Mouse (Mus musculus): ENCODE results near the gene Nmnat1.
A peak's percentile ranks its signal among the peaks of the same experiment; 100 is the strongest.
"Not testable (repeated sequence)": the region's sequence is repeated elsewhere in the genome, so short reads cannot be mapped to it uniquely, and the experiment has no call there.

Gene Nmnat1

DNA sequence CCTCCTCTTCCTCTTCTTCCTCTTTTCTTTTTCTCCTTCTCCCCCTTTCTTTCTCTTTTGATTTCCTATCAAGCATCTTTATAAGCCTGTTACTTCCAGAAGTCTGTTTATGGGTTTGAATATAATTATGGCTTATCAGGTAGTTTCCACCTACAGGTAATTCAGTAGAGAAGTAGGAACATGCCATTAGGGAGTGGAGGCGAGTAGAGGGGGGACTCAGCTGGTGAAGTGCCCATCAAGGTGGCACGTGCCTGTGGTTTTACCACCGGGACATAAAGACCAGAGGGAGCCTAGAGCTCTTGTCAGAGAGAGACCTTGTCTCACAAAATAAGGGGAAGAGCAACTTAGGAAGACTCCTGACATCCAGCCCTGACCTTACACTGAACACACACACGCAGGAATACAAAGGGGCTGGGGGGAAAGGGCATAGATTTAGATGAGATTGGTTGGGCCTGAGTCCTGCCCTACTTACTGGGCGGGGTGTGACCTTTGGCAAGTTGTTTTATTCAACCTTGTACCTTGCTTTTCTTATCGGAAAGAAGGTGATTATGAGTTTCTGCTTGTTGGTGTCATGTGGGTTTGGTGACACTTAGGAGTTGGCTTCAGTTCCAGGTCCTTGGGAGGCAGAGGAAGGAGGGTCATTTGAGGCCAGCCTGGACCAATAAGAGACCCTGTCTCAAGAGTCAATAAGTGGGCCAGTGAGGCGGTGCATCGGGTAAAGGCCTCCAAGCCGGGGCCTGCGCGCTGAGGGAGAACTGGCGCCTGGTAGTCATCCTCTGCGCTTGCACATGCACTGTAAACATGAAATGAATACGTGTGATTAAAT lies 4.6 kb upstream of the Nmnat1 start:
- DNase-seq (ENCODE audit: low read depth, low spot score) = no peak

DNA sequence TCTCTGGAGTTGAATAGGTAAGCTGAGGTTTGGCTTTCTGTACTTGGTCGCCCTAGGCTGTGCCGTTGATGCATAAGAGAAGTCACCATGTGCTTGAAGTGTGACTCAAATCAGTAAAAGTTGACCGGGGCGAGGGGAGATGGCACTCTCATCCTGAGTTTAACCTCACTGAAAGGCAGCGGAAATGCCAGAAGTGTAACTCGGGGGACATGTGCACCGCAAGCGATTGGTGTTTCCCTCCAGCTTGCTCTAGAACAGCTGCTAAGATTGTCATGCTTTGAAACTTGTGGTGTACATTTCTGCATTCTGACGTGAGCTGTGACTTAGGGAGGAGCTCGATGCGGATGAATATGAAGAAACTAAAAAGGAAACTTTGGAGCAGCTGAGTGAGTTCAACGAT lies 2.7 kb upstream of the Nmnat1 start:
- DNase-seq (ENCODE audit: low read depth, low spot score) = no peak

GRCm38 (mm10) chr4:149485825-149486206 lies 814 bp upstream of the Nmnat1 start:
- no peak for DNase-seq (ENCODE audit: low read depth, low spot score)

DNA sequence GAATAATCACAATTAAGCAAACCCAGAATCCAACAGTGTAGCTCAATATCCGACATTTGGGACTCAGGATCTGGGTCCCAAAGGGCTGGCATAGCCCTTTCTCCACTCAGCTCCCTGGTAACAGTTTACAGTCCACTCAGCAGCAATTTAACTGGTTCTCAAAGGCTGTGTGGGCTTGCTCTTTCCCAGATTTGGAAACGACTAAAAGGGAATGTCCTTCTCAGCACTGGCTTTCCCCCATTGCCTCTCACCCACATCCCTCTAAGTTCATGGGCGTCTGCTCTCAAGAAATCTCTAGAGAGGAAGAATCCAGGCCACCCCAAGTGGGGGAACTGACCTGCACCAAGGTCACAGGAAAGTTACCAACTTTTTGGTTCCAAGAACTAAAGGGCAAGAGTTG lies 436 bp downstream of the Nmnat1 start:
- peak; percentile 27 for DNase-seq (ENCODE audit: low read depth, low spot score)

GRCm38 (mm10) chr4:149477078-149477477 lies 7.9 kb downstream of the Nmnat1 start, which contains the start of gene Tmem274:
Gene Tmem274 (plus strand): TSS chr4:149477378.
- no peak for DNase-seq (ENCODE audit: low read depth, low spot score)

- DNase-seq (ENCODE audit: low read depth, low spot score) = no peak
Observed at GRCm38 (mm10) chr4:149475096-149475495, 9.9 kb downstream of the Nmnat1 start.

- DNase-seq (ENCODE audit: low read depth, low spot score) = no peak
Observed at GRCm38 (mm10) chr4:149469557-149469956, 15.4 kb downstream of the Nmnat1 start.

GRCm38 (mm10) chr4:149463435-149463950 lies 21.5 kb downstream of the Nmnat1 start:
- no peak for DNase-seq (ENCODE audit: low read depth, low spot score)

DNA sequence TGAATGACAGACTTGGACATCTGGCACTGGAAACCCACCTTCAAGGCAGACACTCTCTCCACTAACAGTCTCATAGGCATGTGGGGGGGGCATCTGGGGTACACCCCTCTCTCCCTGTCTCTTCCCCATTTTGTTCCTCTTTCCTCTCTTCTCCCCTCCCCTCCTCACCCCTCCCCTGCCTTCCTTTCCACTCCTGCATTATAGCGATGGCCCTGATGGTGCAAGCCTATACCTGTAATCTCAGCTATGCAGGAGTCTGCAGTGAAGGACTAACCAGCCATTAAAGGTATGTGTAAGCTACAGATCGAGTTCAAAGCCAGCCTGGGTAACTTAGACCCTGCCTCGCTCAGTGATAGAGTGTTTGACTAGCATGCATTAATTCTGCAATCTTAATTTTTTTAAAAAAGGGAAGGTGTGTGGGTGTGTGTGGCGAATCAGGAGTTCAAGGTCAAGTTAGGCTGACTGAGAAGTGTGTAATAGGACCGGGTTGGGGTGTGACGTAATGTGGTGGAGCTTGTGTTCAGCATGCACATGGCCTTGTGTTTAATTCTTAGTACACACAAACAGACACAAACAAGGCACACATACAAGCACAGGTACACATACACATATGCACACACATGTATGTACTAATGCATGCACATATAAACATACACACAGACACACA lies 22.6 kb downstream of the Nmnat1 start:
- no peak for DNase-seq (ENCODE audit: low read depth, low spot score)

GRCm38 (mm10) chr4:149461579-149462304 lies 23.3 kb downstream of the Nmnat1 start:
- DNase-seq (ENCODE audit: low read depth, low spot score) = no peak

- not testable (repeated sequence) for DNase-seq (ENCODE audit: low read depth, low spot score)
Observed at GRCm38 (mm10) chr4:149460475-149460874, 24.5 kb downstream of the Nmnat1 start.

DNA sequence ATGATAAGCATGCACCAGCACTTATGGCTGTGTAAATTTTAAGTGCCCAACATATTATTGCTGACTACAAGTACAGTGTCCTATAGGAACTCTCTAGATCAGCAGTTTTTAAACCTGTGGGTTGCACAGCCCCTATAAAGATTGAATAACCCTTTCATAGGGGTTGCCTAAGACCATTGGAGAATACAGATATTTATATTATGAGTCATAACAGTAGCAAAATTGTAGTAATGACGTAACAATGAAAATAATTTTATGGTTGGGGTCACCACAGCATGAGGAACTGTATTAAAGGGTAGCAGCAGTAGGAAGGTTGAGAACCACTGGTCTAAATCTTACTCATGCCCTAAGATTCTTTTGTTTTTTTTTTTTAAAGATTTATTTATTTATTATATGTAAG lies 25.6 kb downstream of the Nmnat1 start:
- no peak for DNase-seq (ENCODE audit: low read depth, low spot score)

GRCm38 (mm10) chr4:149458526-149458925 lies 26.5 kb downstream of the Nmnat1 start:
- DNase-seq (ENCODE audit: low read depth, low spot score) = no peak

DNA sequence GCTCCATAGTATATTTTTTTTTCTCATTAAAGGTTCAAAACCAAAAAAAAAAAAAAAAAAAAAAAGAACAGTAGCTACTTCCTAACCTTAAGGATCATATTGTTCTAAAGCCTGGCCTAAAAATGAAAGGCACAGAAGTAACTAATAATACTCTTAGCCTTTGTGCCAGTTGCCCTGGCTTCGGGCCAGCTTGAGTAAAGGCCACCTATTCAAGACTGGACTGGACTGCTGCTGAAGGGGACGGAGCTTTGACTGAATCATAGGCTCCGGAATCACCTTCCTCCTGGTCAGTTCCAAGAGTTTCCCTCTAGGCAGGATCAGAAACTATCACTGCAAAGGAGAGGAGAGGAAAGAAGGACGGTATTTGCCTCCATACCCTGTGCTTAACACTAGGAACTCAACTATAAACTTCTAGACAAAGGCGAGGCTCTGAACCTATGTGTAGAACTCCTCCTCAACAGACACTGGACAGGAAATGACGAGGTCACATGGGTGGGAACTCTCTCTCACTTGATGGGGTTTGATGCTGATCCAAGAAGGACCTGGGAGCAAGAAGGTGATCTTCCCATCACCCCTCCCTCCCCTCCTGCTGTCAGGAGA lies 27.1 kb downstream of the Nmnat1 start:
- DNase-seq (ENCODE audit: low read depth, low spot score) = peak; percentile 46

DNA sequence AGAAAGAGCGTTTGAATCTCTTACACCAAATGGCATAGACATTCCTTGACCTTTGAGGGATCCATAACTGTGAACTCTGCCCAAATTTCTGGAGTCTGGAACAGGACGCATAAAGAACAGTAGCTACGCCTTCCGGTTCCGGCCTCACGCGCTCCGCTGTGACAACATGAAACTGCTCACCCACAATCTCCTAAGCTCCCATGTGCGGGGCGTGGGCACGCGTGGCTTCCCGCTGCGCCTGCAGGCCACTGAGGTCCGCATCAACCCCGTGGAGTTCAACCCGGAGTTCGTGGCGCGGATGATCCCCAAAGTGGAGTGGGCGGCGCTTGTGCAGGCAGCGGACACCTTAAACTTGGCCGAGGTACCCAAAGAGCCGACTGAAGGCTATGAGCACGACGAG lies 27.8 kb downstream of the Nmnat1 start:
- not testable (repeated sequence) for DNase-seq (ENCODE audit: low read depth, low spot score)

DNA sequence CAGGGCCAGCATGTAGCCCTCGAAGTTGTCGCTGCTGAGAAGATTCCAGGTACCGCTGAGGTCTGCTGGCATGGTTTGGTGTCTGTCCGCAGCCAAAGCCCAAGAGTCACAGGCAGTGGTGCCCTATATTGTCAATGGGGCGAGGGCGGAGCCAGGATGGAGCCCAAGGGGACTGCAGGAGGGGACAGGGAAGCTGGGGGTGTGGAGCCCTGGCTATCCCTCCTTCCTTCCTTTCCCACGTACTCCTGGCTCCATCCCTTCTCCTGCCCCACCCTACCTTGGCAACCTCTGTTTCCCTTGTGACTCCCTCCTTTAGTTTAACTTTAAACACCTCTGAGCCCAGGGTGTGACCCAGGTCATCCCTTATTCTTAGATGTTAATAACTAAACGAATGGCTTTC lies 30.1 kb downstream of the Nmnat1 start, which contains the start of gene Rbp7:
Gene Rbp7 (minus strand): TSS at position 100 of the 400 bp plus-strand sequence.
- DNase-seq (ENCODE audit: low read depth, low spot score) = no peak

- DNase-seq (ENCODE audit: low read depth, low spot score) = no peak
Observed at GRCm38 (mm10) chr4:149454263-149454662, 30.7 kb downstream of the Nmnat1 start.

DNA sequence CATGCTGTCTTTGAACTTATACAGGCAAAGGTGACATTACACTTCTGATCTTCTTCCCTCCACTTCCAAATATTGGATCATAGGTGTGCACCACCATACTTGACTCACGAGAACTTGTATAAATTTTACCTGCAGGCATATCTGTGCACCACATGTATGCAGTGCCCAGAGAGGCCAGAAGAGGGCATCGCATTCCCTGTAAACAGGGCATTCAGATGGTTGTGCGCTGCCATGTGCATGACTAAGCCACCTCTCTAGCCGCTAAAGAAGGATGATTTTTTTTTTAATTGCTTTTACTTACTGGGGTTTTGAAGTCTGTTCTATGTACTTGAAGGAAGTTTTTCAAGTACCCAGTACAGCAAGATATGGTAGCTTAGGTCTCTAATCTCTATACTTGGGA lies 31.3 kb downstream of the Nmnat1 start:
- DNase-seq (ENCODE audit: low read depth, low spot score) = no peak

DNA sequence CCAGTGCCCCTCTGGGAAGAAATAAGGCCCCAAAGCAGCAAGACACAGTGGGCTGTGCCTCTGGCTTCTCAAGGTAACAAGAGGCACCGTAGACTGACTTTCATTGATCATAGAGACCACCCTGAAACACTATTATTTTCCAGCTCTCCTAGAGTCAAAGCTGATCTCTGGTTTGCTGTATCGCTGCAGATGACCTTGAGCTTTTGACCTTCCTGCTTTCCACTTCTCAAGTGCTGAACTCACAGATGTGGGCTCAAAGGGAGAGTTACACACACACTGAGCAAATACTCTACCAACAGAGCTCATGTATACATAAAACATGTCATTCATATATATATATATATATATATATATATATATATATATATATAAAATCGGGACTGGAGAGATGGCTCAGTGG lies 34.4 kb downstream of the Nmnat1 start:
- DNase-seq (ENCODE audit: low read depth, low spot score) = no peak

- DNase-seq (ENCODE audit: low read depth, low spot score) = no peak
Observed at GRCm38 (mm10) chr4:149446309-149446708, 38.7 kb downstream of the Nmnat1 start.

DNA sequence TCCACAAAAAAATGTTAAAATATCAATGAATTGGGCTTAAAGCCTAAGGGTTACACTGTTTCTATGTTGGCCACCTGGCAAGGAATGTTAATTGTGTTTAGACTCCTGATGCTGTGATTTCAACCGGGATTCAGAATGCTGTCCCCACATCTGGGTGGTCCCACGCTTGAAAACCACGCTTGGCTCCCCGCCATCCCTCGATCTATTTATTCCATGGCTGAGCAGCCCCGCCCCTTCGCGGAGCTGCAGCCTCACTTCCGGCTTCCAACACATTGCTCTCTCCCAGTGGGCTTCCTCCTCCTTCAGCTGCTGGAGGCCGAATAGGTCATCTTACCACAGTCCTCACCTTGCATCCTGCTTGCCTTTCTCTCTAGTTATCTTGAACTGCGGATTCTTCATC lies 39.1 kb downstream of the Nmnat1 start:
- no peak for DNase-seq (ENCODE audit: low read depth, low spot score)
